Mouse (Mus musculus) kidney, embryonic 14.5 days (tissue): ENCODE data around the gene Ttll11. TPM values are rescaled to one million over a fixed set of nuclear protein-coding genes. Genes with fewer than 3 reads are reported as not detected.

Experiments
- ATAC-seq: fragments of 200-750 bp; cut with Nextera tagmentation; 2 replicates; pipeline ENCODE4 v1.8.0; 2017; ENCODE audit warnings: moderate number of reproducible peaks, mild to moderate bottlenecking, moderate TSS enrichment, moderate library complexity; ENCODE audit not compliant: low FRiP score, low TSS enrichment
- H3K27ac ChIP-seq: fragments of 300-500 bp; sonication (generic); 2 replicates; pipeline ENCODE4 v1.5.1; 2014; ENCODE audit warnings: low read depth, mild to moderate bottlenecking, low read length, moderate library complexity, mixed read lengths
- H3K27me3 ChIP-seq: fragments of 300-500 bp; sonication (generic); 2 replicates; pipeline ENCODE4 v1.6.1; 2014; ENCODE audit warnings: mild to moderate bottlenecking, low read length; ENCODE audit not compliant: control insufficient read depth, insufficient read depth
- H3K36me3 ChIP-seq: fragments of 300-500 bp; sonication (generic); 2 replicates; pipeline ENCODE4 v1.6.1; 2014; ENCODE audit warnings: low read length, mixed read lengths; ENCODE audit not compliant: control insufficient read depth, insufficient read depth
- H3K4me1 ChIP-seq: fragments of 300-500 bp; sonication (generic); 2 replicates; pipeline ENCODE4 v1.6.1; 2014; ENCODE audit warnings: low read length, mixed read lengths; ENCODE audit not compliant: control insufficient read depth, insufficient read depth
- H3K4me2 ChIP-seq: fragments of 300-500 bp; sonication (generic); replicated peaks from 2 replicates; pipeline ENCODE4 v1.6.1; 2014; ENCODE audit warnings: low read depth, mild to moderate bottlenecking, low read length
- H3K4me3 ChIP-seq: fragments of 300-500 bp; sonication (generic); 2 replicates; pipeline ENCODE4 v1.5.1; 2014; ENCODE audit warnings: mild to moderate bottlenecking, low read length
- H3K9ac ChIP-seq: fragments of 300-500 bp; sonication (generic); 2 replicates; pipeline ENCODE4 v1.6.1; 2014; ENCODE audit warnings: low read depth, mild to moderate bottlenecking, low read length, moderate library complexity
- H3K9me3 ChIP-seq: fragments of 300-500 bp; sonication (generic); 2 replicates; pipeline ENCODE4 v1.6.1; 2016; ENCODE audit warnings: low read length; ENCODE audit not compliant: control insufficient read depth
- WGBS: fragments of 180-500 bp; shearing (Covaris S2); extraction: QIAGEN DNeasy Blood & Tissue Kit; methylation state at CpG from one replicate; pipeline ENCODE4 v1.1.7; 2014; 5-methylcytosine and 5-hydroxymethylcytosine counted together
- polyA plus RNA-seq: library from polyadenylated mRNA; unstranded; fragments of >200 nt; fragmentation: Nextera tagmentation; extraction: Ambion mirVana; gene quantifications from 2 replicates; pipeline ENCODE4 v1.2.1, GENCODE M21; 2014

The Ttll11 gene
- polyA plus RNA-seq, 1 experiment from 2014 or later: 0.58 TPM

DNA sequence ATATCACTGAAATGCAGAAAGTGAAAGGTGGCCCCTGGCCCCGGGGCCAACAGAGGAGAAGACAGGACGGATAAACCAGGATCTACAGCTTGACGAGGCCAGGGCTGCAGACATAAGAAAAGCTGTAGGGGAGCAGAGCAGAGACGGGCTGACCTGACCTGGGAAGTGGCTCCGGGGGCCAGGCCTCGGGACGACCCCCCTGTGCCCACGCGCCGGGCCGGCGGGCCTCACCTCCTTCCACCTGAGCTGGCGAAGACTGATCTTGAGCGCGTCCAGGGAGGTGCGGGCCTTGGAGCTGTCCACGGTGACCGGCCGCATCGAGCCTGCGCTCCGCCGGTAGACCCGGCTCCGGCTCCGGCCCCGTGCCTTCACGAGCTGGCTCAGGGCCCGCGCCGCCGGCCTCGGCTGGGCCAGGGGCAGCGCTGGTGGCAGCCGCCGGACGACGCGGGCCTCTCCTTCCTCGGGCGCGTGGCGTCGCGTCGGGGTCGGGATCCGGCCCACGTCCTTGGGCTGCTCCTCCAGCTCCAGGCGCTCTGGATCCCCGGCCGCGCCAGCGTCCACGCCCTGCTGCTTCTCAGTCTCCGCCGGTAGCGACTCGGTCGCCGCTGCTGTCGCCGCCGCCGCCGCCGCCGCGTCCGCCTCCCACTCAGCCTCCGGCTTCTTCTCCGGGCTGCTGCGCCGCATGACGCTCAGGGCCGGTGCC lies 621 bp downstream of the Ttll11 start:
- ATAC-seq: peak; percentile 82
- WGBS: under 1% methylated on average over 70 of the region's 76 CpGs

DNA sequence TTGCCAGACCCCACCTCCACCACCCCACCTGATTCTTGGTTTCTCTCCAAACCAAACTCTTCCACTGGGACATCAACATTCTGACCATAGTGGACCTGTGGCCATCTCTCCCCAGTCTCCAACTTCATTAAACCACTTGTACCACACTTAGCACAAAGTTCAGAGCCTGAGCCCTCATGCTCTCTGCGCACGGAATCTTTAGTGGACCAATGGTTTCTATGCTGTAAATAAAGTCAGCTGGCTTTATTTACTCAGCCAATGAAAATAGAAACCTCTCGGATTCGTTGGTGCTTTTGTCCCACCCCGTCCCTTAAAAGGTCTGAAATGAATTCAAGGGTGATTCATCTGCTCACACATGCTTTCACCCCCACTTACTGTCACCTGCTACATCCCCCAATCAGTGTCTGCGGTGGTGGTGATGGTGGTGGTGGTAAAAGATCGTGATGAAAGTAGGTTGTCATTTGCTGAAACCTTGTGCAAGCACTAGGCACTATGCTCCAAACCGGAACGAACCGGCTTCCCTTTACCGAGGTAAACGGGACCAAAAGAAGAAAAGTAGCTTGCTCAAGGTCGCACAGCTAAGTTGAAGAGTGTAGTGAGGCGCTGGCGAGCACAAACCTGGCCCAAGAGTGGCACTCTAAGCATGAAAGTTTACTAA lies 1.3 kb downstream of the Ttll11 start:
- Histone ChIP-seq H3K4me2 (peak overlapping the region; percentile 87), H3K9ac (peak overlapping the region; percentile 88), H3K4me3 (peak overlapping the region; percentile 83), H3K27ac (no peak overlapping the region), H3K9me3 (no peaks in the 10 kb centered on the region), H3K27me3 (no peaks in the 10 kb centered on the region), H3K4me1 (no peaks in the 10 kb centered on the region), H3K36me3 (no peaks in the 10 kb centered on the region)
- 22% methylated on average over 15 of the region's 15 CpGs for WGBS
- no peak for ATAC-seq

More for the DNA sequence above, 621 bp downstream of the Ttll11 start:
- H3K4me3 ChIP-seq: peak overlapping the region; percentile 83
- H3K4me1 ChIP-seq: no peaks in the 10 kb centered on the region
- peak overlapping the region; percentile 87 for H3K4me2 ChIP-seq
- no peaks in the 10 kb centered on the region for H3K36me3 ChIP-seq
- no peaks in the 10 kb centered on the region for H3K9me3 ChIP-seq
- H3K27me3 ChIP-seq: no peaks in the 10 kb centered on the region
- H3K27ac ChIP-seq: peak overlapping the region; percentile 30; the same call in 1 of the 2 replicates
- peak overlapping the region; percentile 88 for H3K9ac ChIP-seq

DNA sequence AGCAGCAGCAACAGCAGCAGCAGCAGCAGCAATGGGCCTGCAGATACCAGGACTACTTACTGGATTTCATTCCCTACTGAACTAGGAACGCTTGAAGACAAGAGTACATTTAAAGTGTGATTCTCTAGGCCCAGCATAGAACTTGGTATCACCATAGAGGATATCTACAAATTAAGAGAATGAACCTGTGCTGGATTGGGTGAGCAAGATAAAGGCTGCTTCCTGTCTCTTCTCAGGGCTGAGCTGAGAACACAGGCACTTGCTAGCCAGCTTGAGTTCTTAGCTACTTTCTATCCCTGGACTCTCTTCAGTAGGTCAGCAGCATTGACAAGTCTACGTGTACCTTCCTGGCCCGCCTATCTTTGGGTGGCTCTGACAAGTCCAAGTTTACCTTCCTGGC lies 2.0 kb downstream of the Ttll11 start:
- no peaks in the 10 kb centered on the region for H3K9me3 ChIP-seq
- ATAC-seq: no peak
- H3K27ac ChIP-seq: no peak overlapping the region
- H3K4me1 ChIP-seq: no peaks in the 10 kb centered on the region
- no peaks in the 10 kb centered on the region for H3K36me3 ChIP-seq
- H3K27me3 ChIP-seq: no peaks in the 10 kb centered on the region
- H3K4me2 ChIP-seq: no peak overlapping the region
- H3K9ac ChIP-seq: no peak overlapping the region
- WGBS: 96% methylated on average over 3 of the region's 3 CpGs
- no peak overlapping the region for H3K4me3 ChIP-seq

DNA sequence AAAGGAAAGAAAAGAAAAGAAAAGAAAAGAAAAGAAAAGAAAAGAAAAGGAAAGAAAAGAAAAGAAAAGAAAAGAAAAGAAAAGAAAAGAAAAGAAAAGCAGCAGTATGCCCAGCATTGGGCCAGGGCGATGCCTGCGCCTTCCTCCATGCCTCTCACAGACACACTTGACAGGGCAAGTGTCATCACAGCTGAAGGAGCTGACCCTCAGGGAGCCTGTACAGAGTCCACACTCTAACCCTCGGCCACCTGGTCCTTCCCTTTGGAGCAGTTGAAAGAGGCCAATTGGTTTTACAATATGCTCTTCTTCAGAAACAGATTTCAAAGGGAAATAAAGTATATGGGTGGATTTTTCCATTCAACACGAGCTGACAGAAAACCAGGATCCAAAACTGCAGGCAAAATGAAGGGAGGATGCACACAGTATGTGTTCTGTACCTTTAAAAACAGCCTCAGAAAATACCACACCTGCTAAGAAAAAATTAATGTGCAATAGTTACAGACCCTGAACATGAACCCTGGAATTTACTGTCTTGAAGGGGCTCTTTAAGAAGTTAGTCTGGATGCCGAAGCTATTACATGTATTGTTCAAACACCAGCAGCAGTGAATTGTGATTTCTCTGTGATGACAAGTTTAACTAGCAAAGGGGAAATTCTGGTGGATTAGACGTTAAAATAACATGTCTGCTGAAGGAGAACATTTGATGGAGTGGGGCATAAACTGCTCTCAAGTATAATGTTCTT lies 7.3 kb downstream of the Ttll11 start:
- 46% methylated on average over 6 of the region's 6 CpGs for WGBS

DNA sequence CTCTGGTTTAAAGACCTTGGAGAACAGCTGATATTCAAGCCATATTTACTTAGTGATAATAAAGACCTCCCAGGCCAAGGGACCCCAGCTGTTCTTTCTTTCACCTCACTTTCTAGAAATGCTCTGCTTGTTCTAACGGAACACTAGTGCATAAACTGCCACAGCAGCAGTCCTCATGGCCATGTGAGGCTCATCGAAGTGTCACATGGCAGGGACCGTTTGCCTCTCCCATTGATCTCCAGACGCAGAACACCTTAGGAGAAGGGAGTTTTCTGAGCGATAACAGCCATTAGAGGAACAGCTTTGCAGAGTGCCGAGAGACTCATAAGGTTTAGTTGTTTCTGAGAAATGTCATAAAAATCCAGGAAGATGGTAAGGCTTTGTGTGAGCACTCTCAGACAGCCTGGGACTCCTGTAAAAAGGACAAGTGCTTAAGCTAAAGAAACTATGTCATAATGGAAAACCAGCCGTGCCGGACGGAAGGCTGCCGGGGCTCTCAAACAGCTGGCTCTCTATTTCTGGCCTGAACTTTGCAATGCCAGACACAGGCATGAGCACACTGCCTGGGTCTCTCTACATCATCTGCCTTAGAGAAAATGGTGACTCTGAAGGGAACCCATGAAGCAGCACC lies 13.7 kb downstream of the Ttll11 start:
- no peaks in the 10 kb centered on the region for H3K9me3 ChIP-seq
- no peak for ATAC-seq
- H3K27ac ChIP-seq: no peak overlapping the region
- H3K36me3 ChIP-seq: no peaks in the 10 kb centered on the region
- no peak overlapping the region for H3K4me3 ChIP-seq
- H3K9ac ChIP-seq: no peak overlapping the region
- no peaks in the 10 kb centered on the region for H3K27me3 ChIP-seq
- no peak overlapping the region for H3K4me2 ChIP-seq
- H3K4me1 ChIP-seq: no peaks in the 10 kb centered on the region
- WGBS: 43% methylated on average over 10 of the region's 10 CpGs

More for the DNA sequence above, 7.3 kb downstream of the Ttll11 start:
- no peak overlapping the region for H3K27ac ChIP-seq
- no peaks in the 10 kb centered on the region for H3K27me3 ChIP-seq
- no peak overlapping the region for H3K4me2 ChIP-seq
- no peak overlapping the region for H3K4me3 ChIP-seq
- H3K9ac ChIP-seq: no peak overlapping the region
- ATAC-seq: no peak
- H3K9me3 ChIP-seq: no peaks in the 10 kb centered on the region
- no peaks in the 10 kb centered on the region for H3K4me1 ChIP-seq
- no peaks in the 10 kb centered on the region for H3K36me3 ChIP-seq

DNA sequence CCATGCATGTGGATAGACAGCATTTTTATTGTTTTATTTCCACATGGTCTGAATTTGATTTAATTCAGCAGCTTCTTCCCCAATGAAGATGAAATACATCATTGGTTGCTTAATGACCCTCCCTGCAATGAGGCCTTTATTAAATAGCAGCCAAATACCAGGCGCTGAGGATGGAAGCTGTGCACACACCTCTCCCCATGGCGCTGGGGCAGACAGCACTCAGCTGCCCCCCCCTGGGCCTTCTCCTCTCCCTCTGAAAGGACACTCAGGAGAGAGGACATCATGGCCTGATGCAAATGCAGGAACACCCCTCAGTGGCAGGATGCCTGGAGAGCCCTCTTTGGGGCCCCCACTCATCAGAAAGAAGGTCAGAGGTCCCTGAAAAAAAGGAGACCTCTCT lies 16.4 kb downstream of the Ttll11 start:
- H3K27ac ChIP-seq: no peak overlapping the region
- H3K9me3 ChIP-seq: no peaks in the 10 kb centered on the region
- H3K4me3 ChIP-seq: no peak overlapping the region
- no peaks in the 10 kb centered on the region for H3K4me1 ChIP-seq
- no peaks in the 10 kb centered on the region for H3K27me3 ChIP-seq
- no peak for ATAC-seq
- H3K4me2 ChIP-seq: no peak overlapping the region
- no peak overlapping the region for H3K9ac ChIP-seq
- no peaks in the 10 kb centered on the region for H3K36me3 ChIP-seq
- WGBS: 71% methylated on average over 2 of the region's 2 CpGs

DNA sequence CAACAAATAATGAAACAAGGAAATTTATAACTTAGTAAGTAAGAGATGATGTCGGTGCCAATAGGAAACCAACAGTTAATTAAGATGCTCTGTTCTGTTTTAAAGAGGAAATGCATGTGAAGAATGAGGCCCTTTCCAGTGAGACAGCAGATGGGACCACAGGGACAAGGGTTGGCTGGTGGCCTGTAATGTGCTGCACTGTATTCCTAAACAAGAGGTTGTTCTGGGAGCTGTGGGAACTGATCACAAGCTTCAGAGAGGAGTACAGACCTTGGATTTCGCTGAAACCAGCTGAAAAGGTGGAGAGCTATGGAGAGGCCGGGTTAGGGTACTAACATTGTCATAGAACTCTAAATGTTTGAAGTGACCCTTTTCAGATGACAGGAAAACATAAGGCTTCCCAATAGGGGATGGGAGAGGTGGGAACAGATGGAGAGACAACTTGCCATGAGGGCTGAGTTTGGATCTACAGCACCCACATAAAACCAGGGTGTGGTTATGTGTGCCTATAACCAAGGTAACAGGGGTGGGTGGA lies 18.1 kb downstream of the Ttll11 start:
- H3K9me3 ChIP-seq: no peaks in the 10 kb centered on the region
- H3K4me3 ChIP-seq: no peak overlapping the region
- WGBS: 82% methylated on average over 3 of the region's 3 CpGs
- no peak for ATAC-seq
- H3K9ac ChIP-seq: no peak overlapping the region
- H3K36me3 ChIP-seq: no peaks in the 10 kb centered on the region
- H3K27me3 ChIP-seq: no peaks in the 10 kb centered on the region
- no peaks in the 10 kb centered on the region for H3K4me1 ChIP-seq
- H3K27ac ChIP-seq: no peak overlapping the region
- H3K4me2 ChIP-seq: no peak overlapping the region

DNA sequence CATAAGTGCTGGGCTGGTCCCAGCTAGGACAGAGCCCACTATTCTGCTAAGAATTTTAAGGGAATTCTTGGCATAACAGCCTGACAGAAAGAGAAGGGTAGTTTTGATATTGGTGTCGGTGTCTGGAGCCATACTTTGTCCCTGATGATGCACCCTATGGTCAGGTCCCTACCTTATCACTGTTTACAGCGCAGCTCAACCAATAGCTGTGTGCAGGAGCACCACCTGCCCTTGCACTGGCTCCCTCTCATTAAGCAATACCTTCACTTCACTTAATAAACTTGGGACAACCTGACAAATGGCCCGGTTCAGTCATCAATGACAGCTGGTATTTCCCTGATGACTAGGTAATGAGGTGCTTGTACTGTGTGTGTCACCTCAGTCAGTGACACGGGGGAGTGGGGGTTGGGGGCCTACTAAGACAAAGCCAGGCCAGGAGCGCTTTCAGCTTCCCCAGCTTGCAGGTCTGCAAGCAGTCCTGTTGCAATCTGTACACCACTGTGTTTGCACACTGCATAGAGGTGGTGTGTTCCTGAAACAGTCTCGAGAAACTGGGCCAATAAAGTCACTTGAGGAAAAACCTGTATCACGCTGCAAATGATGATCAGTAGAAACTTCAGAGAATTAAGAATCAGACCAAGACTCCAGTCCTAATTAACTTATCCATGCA lies 22.1 kb downstream of the Ttll11 start:
- Histone ChIP-seq H3K4me3 (no peak overlapping the region), H3K27me3 (no peaks in the 10 kb centered on the region), H3K4me1 (no peaks in the 10 kb centered on the region), H3K4me2 (no peak overlapping the region), H3K27ac (no peak overlapping the region), H3K9me3 (no peaks in the 10 kb centered on the region), H3K9ac (no peak overlapping the region), H3K36me3 (no peaks in the 10 kb centered on the region)
- WGBS: 58% methylated on average over 7 of the region's 7 CpGs
- ATAC-seq: no peak
